Mouse (Mus musculus) bone marrow macrophage, adult 2 months (primary cell): ENCODE results near the gene Cst13.

Experiments
- CTCF ChIP-seq: IDR thresholded peaks from 2 replicates; pipeline ENCODE4 v1.5.1; 2012; ENCODE audit warnings: low read depth, mild to moderate bottlenecking, low read length, moderate library complexity
- POLR2A ChIP-seq: IDR thresholded peaks from 2 replicates; pipeline ENCODE4 v1.6.1; 2012; ENCODE audit warnings: mild to moderate bottlenecking, low read depth, low read length, borderline replicate concordance

- TF ChIP-seq POLR2A (peak; percentile 62; the same call in 1 of the 2 replicates), CTCF (no peak)
Measured at GRCm38 (mm10) chr2:148875335-148875811, 55.5 kb downstream of the Cst13 start, which contains the start of gene Cst3.
